Mouse (Mus musculus) cerebellum, postnatal 36 days (tissue): ENCODE results near the gene Gm28729.
A peak's percentile ranks its signal among the peaks of the same experiment; 100 is the strongest.
"Not testable (repeated sequence)": the region's sequence is repeated elsewhere in the genome, so short reads cannot be mapped to it uniquely, and the experiment has no call there.

Experiments
- DNase-seq, 2 experiments: peaks; one replicate each; pipeline ENCODE4 v3.0.0; 2021 to 2022; ENCODE audit warnings: mixed read lengths in 2 of 2

Gene Gm28729

GRCm38 (mm10) chr9:96524972-96525506 lies at the start of gene Gm28729:
Gene Gm28729, minus strand, starts transcription at chr9:96525264.
- DNase-seq = no peak

GRCm38 (mm10) chr9:96573252-96573651 lies 48.2 kb upstream of the Gm28729 start:
- no peak for DNase-seq

DNA sequence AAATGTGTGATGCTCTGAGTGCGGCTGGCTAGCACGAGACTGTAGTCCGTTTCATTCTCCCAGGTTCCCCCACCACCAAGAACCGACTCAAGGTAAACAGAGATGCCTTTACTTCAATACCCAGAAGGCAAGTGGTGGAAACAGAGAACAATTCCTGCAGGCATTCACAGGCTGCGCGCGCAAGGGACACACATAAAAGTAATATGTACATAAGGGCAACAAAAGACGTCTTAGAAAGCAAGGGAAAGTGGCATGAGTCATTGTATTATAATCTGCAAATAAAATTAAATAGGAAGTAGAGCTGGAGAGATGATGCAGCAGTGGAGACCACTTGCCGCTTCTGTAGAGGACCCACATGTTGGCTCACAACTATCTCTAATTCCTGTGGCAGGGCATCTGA lies 47.7 kb upstream of the Gm28729 start:
- no peak for DNase-seq

- no peak for DNase-seq
Observed at GRCm38 (mm10) chr9:96566470-96566996, 41.5 kb upstream of the Gm28729 start.

DNA sequence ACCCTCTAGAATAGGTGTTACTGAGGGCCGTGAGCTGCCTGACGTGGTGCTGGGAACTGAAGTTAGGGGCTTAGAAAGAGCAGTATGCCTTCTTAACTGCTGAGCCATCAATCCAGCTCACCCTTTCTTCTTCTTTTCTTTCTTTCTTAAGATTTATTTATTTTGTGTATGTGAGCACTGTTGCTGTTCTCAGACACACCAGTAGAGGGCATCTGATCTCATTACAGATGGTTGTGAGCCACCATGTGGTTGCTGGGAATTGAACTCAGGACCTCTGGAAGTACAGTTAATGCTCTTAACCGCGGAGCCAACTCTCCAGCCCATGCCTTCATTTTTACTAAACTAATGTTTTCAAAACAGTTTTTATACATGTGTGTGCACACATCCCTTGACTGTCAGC lies 38.4 kb upstream of the Gm28729 start:
- DNase-seq = no peak

DNA sequence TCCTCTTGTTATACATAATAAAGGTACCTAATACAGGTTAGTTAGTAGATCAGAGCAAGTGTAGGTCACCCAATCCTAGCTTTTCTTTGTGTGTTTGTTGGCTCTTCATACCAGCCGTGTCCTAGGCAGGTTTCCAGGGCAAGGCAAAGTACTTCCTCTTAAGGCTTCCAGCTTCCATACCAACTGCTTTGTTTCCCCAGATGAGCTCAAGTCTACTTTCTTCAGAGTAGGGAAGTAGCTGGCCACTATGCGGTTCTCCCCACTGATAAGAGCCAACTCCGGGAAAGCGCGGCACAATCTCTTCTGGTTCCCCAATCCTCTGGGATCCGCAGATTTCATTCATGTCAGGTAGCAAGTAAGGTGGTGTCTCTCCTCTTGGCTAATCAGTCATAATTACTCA lies 34.1 kb upstream of the Gm28729 start:
- no peak for DNase-seq

- no peak for DNase-seq
Observed at GRCm38 (mm10) chr9:96558594-96558993, 33.5 kb upstream of the Gm28729 start.

DNA sequence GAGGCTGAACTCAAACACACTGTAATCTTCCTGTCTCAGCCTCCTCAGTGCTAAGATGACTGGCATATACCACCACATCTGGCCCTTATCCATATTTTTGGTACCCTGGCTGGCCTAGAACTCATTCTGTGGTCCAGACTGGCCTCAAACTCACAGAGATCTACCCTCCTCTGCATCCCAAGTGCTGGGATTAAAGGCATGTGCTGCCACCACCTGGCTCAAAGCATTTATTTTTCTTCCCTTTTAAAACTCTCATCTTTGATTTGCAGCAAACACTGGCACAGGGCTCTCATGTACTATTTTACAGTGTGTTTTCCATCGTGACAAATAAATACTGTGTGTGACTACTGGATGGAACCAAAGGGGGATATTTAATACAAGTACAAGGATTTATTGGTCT lies 29.0 kb upstream of the Gm28729 start:
- DNase-seq = no peak

- no peak for DNase-seq
Observed at GRCm38 (mm10) chr9:96545410-96545809, 20.3 kb upstream of the Gm28729 start.

DNA sequence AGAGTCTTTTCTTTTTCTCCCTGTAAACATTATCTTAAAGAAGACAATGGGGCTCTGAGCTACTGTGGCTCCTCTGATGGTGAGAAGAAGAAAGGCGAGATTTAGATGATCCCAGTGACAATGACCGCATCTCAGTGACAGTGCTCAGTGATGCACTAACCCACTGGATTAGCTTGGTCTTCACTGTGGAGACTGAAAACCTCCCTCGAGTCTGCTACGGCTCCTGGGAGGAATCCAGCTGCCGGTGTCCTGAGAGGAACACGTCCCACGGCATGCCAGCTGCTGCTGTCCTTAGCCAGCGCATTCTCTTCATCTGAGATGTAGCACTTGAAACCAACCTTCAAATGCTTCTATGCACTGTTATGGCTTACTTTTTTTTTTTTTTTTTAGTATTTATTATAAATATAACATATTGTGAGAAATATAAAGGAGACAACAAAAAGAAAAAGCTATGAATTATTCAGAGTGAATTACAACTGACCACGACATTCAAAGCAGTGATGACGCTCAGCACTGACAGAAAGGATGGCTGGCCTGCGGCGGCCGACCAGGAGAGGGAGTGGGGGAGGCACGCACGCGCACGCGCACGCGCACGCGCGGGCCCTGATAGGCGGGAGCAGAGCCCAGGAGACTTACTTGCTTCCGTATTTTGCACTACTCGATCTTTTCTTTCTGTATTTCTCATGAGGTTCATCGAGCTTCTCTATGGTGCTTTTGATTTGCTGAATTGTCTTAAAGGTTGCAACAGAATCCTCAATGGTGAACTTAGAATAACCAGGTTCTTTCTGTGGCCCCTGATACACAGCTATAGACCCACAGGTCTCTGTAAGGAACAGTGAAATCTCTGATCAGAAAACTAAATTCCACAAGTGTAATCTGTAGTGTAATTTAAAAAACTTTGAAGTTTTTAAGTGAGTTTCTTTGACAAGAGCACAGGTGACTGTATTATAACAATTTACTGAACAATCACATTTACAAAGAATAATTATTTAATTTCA lies 18.9 kb upstream of the Gm28729 start:
- DNase-seq = peak; percentile 59 to 76

- DNase-seq = no peak
Observed at GRCm38 (mm10) chr9:96538916-96539315, 13.9 kb upstream of the Gm28729 start.

DNA sequence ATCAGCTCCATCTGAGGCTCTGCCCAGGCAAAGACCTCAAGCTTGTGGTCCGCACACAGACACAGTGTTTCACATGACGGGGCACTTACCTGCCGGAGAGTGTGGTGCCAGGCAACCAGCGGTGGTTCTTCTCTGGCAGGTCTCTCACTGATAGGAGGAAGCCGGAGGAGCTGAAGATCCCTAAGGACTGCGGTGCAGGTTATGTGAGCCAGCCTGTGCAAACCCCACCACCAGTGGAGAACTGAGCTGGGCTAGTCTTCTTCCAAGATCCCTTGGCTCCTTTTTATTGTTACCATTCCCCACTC lies 12.5 kb upstream of the Gm28729 start:
- DNase-seq = no peak

DNA sequence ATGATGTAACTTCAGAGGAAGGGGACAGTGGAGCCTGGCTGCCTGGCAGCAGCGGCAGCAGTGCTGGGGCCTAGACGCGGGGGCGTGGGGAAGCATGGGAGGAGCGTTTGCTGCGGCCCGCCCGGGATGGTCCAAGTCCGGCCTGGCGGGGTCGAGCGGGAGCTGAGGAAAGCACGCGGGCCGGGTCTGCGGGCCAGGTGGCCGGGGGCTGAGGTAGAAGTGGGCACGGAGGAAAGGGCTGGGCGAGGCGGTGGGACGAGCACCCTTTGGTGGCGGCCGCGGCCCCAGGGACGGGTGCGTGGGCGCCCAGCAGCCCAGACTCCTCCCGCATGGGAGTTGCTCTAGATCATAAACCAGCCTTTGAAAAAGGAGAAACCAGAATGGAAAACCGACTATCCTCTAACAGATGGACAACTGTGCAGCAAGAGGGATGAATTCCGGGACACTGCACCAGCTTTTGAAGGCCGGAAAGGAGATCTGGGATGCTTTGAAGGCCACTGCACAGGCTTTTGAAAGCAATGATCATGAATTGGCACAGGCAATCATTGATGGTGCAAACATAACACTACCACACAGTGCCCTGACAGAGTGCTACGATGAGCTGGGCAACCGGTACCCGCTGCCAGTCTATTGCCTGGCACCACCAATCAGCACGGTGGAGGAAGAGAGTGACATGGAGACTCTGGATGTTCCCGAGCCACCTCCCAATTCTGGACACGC lies 12.0 kb upstream of the Gm28729 start:
- DNase-seq = peak; percentile 33 to 40

- not testable (repeated sequence) for DNase-seq
Observed at GRCm38 (mm10) chr9:96536093-96536492, 11.0 kb upstream of the Gm28729 start.

- DNase-seq = no peak
Observed at GRCm38 (mm10) chr9:96535431-96535830, 10.4 kb upstream of the Gm28729 start.

DNA sequence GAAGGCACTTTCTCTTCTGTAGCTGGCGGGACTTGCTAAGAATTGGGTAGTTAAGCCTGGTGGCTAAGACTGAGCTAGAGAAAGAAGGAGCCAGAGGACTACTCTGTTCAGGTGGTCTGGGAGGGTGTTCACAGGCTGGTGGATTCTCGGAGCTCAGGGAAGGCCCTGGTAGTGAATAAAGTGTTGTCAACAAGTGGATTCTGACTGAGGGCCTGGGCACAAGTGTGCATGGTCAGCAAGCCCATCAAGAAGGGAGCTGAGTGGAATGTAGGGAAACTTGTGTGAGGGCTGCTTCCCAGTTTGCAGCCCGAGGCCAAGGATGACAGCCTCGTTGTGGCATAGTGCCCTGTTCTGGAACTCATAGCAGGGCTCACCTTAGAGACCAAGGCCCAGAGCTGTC lies 9.2 kb upstream of the Gm28729 start:
- no peak for DNase-seq

DNA sequence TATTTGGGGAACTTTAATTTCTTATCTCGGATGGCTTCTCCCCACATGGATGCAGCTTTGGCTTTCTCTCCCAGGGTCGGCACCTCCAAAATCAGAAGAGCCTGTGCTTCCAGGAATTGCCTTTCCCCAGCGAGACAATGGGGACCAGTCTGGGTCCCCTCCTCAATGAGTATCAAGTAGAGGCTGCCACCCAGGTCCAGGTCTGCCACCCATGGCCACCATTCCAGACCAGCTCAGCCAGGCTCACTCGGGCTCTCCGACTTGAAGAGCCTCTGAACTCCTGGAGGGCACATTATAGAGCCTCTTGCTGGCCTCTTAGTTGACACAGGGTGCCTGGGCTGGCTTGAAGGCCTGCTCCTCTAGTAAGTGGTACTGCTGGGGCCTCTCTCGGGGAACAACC lies 8.4 kb upstream of the Gm28729 start:
- DNase-seq = no peak

DNA sequence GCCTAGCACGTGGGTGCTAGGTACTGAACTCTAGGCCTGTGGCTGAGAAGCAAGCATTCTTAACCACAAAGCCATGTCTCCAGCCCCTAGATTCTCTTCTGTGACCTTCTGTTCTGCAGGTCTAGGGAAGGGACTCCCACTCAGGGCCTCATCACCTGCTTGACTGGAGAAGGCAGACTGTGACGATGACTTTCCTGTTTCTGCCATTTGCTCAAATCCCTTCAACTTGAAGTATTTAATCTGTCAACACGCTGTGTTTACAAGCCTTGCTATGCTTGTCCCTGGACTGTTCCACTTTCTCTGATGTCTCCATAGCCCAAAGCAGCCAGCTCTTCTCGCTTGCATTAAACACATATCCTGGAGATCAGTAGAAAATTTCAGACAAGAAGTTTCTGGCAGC lies 7.5 kb upstream of the Gm28729 start:
- DNase-seq = no peak

- DNase-seq = peak; percentile 36 to 45
Observed at GRCm38 (mm10) chr9:96530674-96531081, 5.6 kb upstream of the Gm28729 start.

DNA sequence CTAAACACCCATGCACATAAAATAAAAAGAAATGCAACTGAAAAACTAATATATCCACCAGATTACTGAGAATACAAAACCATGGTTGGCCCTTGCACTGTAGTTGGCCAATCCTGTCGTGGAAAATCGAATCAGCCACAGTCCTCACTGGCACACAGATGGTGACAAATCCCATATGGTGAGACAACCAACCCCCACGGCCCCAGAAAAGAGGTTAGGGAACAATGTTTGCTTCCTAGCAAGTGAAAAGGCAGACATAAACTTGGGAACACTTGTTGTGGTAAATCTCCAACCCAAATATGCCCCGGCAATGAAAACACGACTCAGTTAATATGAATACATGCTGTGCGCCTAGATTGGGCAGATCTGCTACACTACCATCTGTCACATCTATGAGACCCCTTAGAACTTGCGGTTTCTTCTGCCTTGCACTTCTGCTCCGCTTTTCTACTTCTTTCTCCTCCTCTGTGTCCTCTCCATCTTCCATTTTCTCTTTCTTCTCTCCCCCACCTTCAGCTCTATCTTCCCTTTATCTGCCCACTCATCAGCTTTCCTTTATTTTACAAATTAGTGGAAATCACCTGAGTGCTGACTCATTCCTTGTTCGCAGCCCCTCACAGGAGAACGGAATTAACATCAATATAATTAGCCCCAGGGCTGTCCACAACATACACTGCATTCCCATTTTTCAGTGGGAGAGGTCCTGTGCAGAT lies 5.1 kb upstream of the Gm28729 start:
- peak; percentile 29 to 34 for DNase-seq

DNA sequence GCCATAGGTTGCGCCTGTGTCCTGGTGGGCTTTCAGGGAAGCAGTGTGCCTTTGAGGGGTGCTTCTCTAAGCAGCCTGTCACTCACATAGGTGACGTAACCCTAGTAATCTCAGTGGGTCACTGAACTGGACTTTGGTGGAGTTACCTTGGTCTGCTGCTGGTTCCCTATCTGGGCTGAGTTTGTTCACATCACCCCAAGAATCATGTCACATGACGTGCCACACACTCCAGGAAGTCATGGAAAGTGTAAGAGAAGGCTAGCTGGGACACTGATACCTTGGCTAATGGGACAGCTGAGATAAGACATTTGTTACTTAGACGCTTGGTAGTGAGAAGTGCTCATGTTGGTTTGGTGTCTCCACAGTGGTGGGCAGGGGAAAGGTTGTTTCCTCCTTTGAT lies 947 bp upstream of the Gm28729 start:
- no peak for DNase-seq

DNA sequence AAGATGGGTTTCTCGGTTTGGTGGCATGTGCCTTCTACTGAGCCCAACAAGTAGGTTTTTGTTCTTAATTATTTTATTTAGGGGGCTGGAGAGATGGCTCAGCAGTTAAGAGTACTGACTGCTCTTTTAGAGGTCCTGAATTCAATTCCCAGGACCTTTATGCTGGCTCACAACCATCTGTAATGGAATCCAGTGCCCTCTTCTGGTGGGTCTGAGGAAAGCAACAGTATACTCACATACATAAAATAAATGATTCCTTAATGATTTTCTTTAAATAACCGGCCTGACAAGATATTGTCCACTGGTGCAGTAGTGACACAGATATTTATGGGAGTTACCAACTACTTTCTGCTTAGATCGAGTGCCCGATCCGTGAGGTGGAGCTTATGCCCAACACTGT lies 1.9 kb downstream of the Gm28729 start:
- no peak for DNase-seq

DNA sequence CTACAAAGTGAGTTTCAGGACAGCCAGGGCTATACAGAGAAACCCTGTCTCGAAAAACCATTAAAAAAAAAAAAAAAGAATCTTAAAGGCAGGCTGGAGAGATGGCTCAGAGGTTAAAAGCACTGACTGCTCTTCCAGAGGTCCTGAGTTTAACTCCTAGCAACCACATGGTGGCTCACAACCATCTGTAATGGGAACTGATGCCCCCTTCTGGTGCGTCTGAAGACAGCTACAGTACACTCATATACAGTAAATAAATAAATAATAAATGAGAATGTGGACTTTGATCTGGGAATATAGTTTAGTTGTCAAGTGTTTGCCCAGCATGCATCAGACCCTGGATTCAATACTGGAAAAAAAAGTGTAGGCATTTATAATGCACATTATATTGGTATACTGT lies 3.5 kb downstream of the Gm28729 start:
- DNase-seq = not testable (repeated sequence)
